Mouse (Mus musculus) bone marrow macrophage, adult 2 months (primary cell): ENCODE measurements around the gene Pigt.

Experiments used
- CTCF ChIP-seq: IDR thresholded peaks from 2 replicates; pipeline ENCODE4 v1.5.1; 2012; ENCODE audit warnings: low read depth, mild to moderate bottlenecking, low read length, moderate library complexity
- POLR2A ChIP-seq: IDR thresholded peaks from 2 replicates; pipeline ENCODE4 v1.6.1; 2012; ENCODE audit warnings: mild to moderate bottlenecking, low read depth, low read length, borderline replicate concordance

- no peak for TF ChIP-seq CTCF
- TF ChIP-seq POLR2A = no peak
These were observed 48.4 kb upstream of the Pigt start for GRCm38 (mm10) chr2:164448921-164449320.
